Mouse (Mus musculus) effector memory CD4-positive, alpha-beta T cell, adult 7 months (primary cell): Measurements from ENCODE around the gene Sfrp4. TPM values are rescaled to one million over a fixed set of nuclear protein-coding genes. Genes with fewer than 3 reads are reported as not detected.

ENCODE experiments used
- polyA plus RNA-seq: library from polyadenylated mRNA; unstranded; fragments of 100-300 nt; shearing (Covaris generic); gene quantifications from one replicate; pipeline ENCODE4 v1.2.1, GENCODE M21; 2017

The Sfrp4 gene
- not detected for polyA plus RNA-seq

DNA sequence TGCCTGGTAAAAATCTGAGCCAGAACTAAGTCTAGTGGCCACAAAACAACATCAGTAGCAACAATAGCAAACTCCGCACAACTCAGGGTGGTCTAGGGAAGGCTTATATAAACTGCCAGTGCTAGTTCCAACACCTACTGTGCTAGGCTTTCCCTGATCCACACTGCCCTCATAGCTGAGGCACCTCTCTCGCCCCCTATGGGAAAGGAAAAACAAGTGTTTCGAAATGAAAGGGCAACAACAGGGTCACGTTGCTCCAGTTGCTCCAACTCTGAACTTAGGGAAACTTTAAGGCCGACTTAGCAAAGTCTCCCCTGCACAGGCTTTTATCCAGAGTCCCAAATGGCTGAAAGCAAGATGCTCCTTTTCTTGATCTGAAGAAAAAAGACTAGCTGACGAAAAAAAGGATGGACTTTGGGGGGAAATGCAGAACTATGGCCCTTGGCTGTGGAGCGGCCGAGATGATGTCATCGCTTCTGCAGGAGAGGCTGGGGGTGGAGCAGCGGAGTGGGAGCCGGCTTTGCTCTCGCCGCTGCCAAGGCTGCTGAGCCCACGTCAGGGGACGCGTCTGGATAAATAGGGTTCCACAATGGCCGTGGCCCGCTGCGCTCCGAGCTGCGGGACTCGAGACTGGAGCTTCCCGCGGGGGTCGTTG, at the start of gene Sfrp4:
Gene Sfrp4 (plus strand): TSS at position 532 of the 655 bp plus-strand sequence.

DNA sequence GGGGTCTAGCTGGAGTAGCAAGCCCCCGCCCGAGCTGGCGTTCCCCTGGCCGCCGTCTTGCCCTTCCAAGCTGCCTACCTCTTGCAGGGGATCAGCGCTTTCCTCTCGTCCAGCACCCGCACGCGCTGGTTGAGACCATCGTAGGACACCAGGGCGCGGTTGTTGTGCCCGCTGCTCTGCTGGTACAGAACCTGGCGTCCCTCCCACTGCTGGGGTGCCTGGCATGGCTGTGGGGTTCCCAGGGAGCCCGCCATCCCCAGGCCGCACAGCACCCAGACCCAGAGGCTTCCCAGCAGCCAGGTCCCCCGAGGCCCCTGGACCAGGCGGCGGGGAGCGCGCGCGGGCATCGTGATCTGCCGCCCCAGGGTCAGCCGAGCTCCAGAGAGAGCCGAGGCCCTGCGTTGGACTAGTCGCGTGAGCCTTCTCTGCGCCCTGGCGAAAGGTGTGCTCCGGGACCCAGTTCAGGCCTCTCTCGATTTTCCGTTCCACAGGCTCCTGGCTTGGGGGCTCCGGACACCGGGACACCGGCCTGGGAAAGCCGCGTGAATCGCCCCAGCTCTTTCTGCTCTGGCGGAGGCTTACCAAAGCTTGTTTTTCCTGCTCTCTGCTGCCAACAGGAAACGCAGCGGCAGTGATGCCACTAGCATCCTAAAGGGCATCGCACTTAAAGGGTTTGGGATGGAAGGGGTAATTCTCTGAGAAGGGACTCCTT, 3.5 kb upstream of the Sfrp4 start, which contains the start of gene Epdr1:
Gene Epdr1 (minus strand): TSS at position 712 of the 712 bp plus-strand sequence.

Other genes starting within 250 kb of the Sfrp4 start
- 33.2 TPM for gene Stard3nl, start 227.3 kb upstream of the Sfrp4 start, polyA plus RNA-seq
- not detected for gene Epdr1, start 3.2 kb upstream of the Sfrp4 start, polyA plus RNA-seq
- gene Nme8, start 74.7 kb downstream of the Sfrp4 start, polyA plus RNA-seq: not detected
- gene Gpr141, start 201.2 kb downstream of the Sfrp4 start, polyA plus RNA-seq: not detected